Mouse (Mus musculus) ES-E14 (cell line): Measurements from ENCODE around the gene Rgs3. TPM values are rescaled to one million over a fixed set of nuclear protein-coding genes. Genes with fewer than 3 reads are reported as not detected.

Experiments
- DNase-seq: peaks from one replicate; pipeline ENCODE4 v3.0.0-alpha.2; 2013; ENCODE audit warnings: low read depth, low spot score
- H3K27ac ChIP-seq: 2 replicates; pipeline ENCODE4 v1.5.1; 2012; ENCODE audit warnings: low read depth, mild to moderate bottlenecking, low read length, moderate library complexity, mixed read lengths; ENCODE audit not compliant: poor library complexity, insufficient read depth, severe bottlenecking
- H3K36me3 ChIP-seq: 2 replicates; pipeline ENCODE4 v1.6.1; 2012; ENCODE audit warnings: mild to moderate bottlenecking, low read length, moderate library complexity, mixed read lengths; ENCODE audit not compliant: control insufficient read depth, poor library complexity, insufficient read depth, severe bottlenecking
- H3K4me1 ChIP-seq, 2 experiments: fragments of 150-350 bp in 1 of 2; sonication (generic) in 1 of 2; 2 replicates each; pipeline ENCODE4 v1.6.1; 2012; ENCODE audit warnings: low read length in 2 of 2, mild to moderate bottlenecking in 1 of 2, mixed read lengths in 1 of 2; ENCODE audit not compliant: control insufficient read depth in 2 of 2, insufficient read depth in 2 of 2, poor library complexity in 1 of 2
- H3K4me3 ChIP-seq, 2 experiments: fragments of 150-350 bp in 1 of 2; sonication (generic) in 1 of 2; 2 replicates each; pipeline ENCODE4 v1.5.1; 2012; ENCODE audit warnings: low read length in 2 of 2, low read depth in 1 of 2, mild to moderate bottlenecking in 1 of 2, mixed read lengths in 1 of 2; ENCODE audit not compliant: insufficient read depth in 1 of 2, poor library complexity in 1 of 2, severe bottlenecking in 1 of 2
- H3K9ac ChIP-seq: 2 replicates; pipeline ENCODE4 v1.6.1; 2012; ENCODE audit warnings: low read depth, mild to moderate bottlenecking, low read length, mixed read lengths; ENCODE audit not compliant: poor library complexity, insufficient read depth, severe bottlenecking
- H3K9me3 ChIP-seq: fragments of 150-350 bp; sonication (generic); 2 replicates; pipeline ENCODE4 v1.6.1; 2012; ENCODE audit warnings: low read depth, mild to moderate bottlenecking, low read length; ENCODE audit not compliant: control insufficient read depth, insufficient read depth
- CHD2 ChIP-seq: IDR thresholded peaks from 2 replicates; pipeline ENCODE4 v1.6.1; 2014; ENCODE audit warnings: mild to moderate bottlenecking, low read depth, low read length, inconsistent platforms
- HCFC1 ChIP-seq: IDR thresholded peaks from 2 replicates; pipeline ENCODE4 v1.6.1; 2012; ENCODE audit warnings: low read length, inconsistent platforms, borderline replicate concordance; ENCODE audit not compliant: insufficient read depth
- MAFK ChIP-seq: IDR thresholded peaks from 2 replicates; pipeline ENCODE4 v1.6.1; 2014; ENCODE audit warnings: mild to moderate bottlenecking, low read depth, low read length, inconsistent platforms; ENCODE audit not compliant: insufficient read depth
- ZC3H11A ChIP-seq: IDR thresholded peaks from 2 replicates; pipeline ENCODE4 v1.6.1; 2012; ENCODE audit warnings: low read depth, mild to moderate bottlenecking, inconsistent platforms, low read length, borderline replicate concordance
- ZNF384 ChIP-seq: IDR thresholded peaks from 2 replicates; pipeline ENCODE4 v1.6.1; 2012; ENCODE audit warnings: low read depth, low read length, inconsistent platforms
- in situ Hi-C, 2 experiments: fragments of 600-800 bp; cut with MboI; formaldehyde crosslinking; loops; one replicate each; pipeline ENCODE4 v1.15.1; 2025; ENCODE audit warnings: low sequenced_read_pairs in 2 of 2, inconsistent platforms in 1 of 2; ENCODE audit not compliant: unreplicated experiment in 2 of 2
- total RNA-seq: library from RNA; depleted of rRNA; stranded (reverse); fragments of 300-350 nt; gene quantifications from 2 replicates; pipeline ENCODE4 v1.2.3, GENCODE M21; 2012

The Rgs3 gene
- total RNA-seq, 1 experiment = 10.0 TPM

GRCm38 (mm10) chr4:62533729-62534128, 25.9 kb upstream of the Rgs3 start:
- H3K9ac ChIP-seq = no peak overlapping the region
- H3K36me3 ChIP-seq = no peaks in the 10 kb centered on the region
- no peak for DNase-seq
- H3K27ac ChIP-seq = no peak overlapping the region
- 0 out of 4 replicates have a peak, but pooled peaks cover 0 to 2% of the 10 kb centered on the region in 2 experiments for H3K4me1 ChIP-seq
- no peaks in the 10 kb centered on the region for H3K9me3 ChIP-seq
- no peak overlapping the region for H3K4me3 ChIP-seq
- no peak for TF ChIP-seq MAFK
- TF ChIP-seq ZC3H11A = no peak
- no peak for TF ChIP-seq CHD2
- no peak for TF ChIP-seq HCFC1
- no peak for TF ChIP-seq ZNF384
- in situ Hi-C loops = no loop called here

GRCm38 (mm10) chr4:62541802-62542201, 17.8 kb upstream of the Rgs3 start:
- Histone ChIP-seq H3K9me3 (no peaks in the 10 kb centered on the region), H3K4me3 (no peak overlapping the region), H3K4me1 (no peaks in the 10 kb centered on the region), H3K27ac (no peak overlapping the region), H3K9ac (no peak overlapping the region), H3K36me3 (no peaks in the 10 kb centered on the region)
- in situ Hi-C loops = no loop called here
- no peak for TF ChIP-seq CHD2
- TF ChIP-seq HCFC1 = no peak
- no peak for TF ChIP-seq ZNF384
- TF ChIP-seq MAFK = no peak
- no peak for DNase-seq

- no peaks in the 10 kb centered on the region for H3K9me3 ChIP-seq
- no peak overlapping the region for H3K9ac ChIP-seq
- H3K4me3 ChIP-seq = no peak overlapping the region
- H3K27ac ChIP-seq = no peak overlapping the region
- no peaks in the 10 kb centered on the region for H3K4me1 ChIP-seq
- no peaks in the 10 kb centered on the region for H3K36me3 ChIP-seq
- DNase-seq = no peak
- in situ Hi-C loops = no loop called here
- TF ChIP-seq CHD2 = no peak
These were observed 15.9 kb upstream of the Rgs3 start for GRCm38 (mm10) chr4:62543782-62544181.

- H3K27ac ChIP-seq = no peak overlapping the region
- DNase-seq = no peak
- no peak overlapping the region for H3K9ac ChIP-seq
- H3K9me3 ChIP-seq = no peaks in the 10 kb centered on the region
- no peaks in the 10 kb centered on the region for H3K4me1 ChIP-seq
- in situ Hi-C loops = no loop called here
- no peak for TF ChIP-seq ZC3H11A
- TF ChIP-seq ZNF384 = no peak
- TF ChIP-seq HCFC1 = no peak
- no peak for TF ChIP-seq CHD2
- no peak for TF ChIP-seq MAFK
- no peaks in the 10 kb centered on the region for H3K36me3 ChIP-seq
- no peak overlapping the region for H3K4me3 ChIP-seq
These were observed 14.8 kb upstream of the Rgs3 start for GRCm38 (mm10) chr4:62544801-62545200.

- in situ Hi-C loops = loop anchor here (25.0 kb wide), 1 partner anchor 210 kb away; no protein-coding TSS in a partner anchor
- TF ChIP-seq MAFK = no peak
- TF ChIP-seq CHD2 = no peak
- TF ChIP-seq ZC3H11A = no peak
- no peak for TF ChIP-seq HCFC1
- TF ChIP-seq ZNF384 = no peak
These were observed 7.7 kb upstream of the Rgs3 start for GRCm38 (mm10) chr4:62551966-62552365.

More at GRCm38 (mm10) chr4:62551966-62552365, 7.7 kb upstream of the Rgs3 start:
- H3K4me1 ChIP-seq = no peaks in the 10 kb centered on the region
- H3K9me3 ChIP-seq = no peaks in the 10 kb centered on the region
- no peak overlapping the region for H3K4me3 ChIP-seq
- H3K36me3 ChIP-seq = no peaks in the 10 kb centered on the region
- DNase-seq = no peak
- H3K27ac ChIP-seq = no peak overlapping the region
- H3K9ac ChIP-seq = no peak overlapping the region
